Mouse (Mus musculus): ENCODE data around the gene St8sia6. TPM values are rescaled to one million over a fixed set of nuclear protein-coding genes. Genes with fewer than 3 reads are reported as not detected.

St8sia6 gene
- polyA plus RNA-seq, 1 experiment from 2014 or later, result 0.72 TPM

DNA sequence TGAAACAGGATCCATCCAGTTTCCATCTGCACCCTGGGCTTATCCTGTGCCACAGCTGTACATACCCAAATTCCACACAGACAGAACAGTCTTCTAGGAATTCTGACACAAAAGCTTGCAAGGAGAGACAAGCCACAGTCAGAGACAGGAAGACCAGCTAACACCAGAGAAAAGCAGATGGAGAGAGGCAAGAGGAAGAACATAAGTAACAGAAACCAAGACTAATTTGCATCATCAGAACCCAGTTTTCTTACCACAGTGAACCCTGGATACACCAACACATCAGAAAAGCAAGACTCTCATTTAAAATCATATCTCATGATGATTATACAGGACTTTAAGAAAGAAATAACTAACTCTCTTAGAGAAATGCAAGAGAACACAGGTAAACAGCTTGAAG lies 16.8 kb downstream of the St8sia6 start:
- Histone ChIP-seq H3K27me3 (replicated peaks; ENCODE audit: control insufficient read depth, insufficient read depth, low read length) (no peaks in the 10 kb centered on the region), H3K4me3 (ENCODE audit: low read depth, low read length) (no peak overlapping the region)
- DNase-seq (ENCODE audit: low spot score), result no peak

DNA sequence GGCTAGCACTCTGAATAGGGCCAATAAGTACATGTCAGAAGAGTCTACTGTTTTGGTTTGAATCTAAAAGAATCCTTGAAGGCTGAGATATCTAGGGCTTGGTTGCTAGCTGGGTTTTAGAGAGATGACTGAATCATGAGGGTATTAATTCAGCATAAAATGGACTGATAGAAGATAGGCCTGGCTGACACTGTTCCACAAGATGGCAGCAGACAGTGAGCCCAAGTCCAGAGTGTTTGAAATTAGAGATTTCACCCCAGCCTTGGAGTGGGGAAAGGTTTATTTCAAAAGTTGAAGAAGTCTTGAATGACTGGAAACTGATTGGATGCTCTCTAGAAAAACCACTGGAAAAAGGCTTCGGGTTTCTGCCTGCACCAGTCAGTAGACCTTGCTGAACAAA lies 17.4 kb downstream of the St8sia6 start:
- DNase-seq (ENCODE audit: low spot score) (no peak), ATAC-seq (replicated peaks; ENCODE audit: low FRiP score, low TSS enrichment, low read depth) (no peak)
- Histone ChIP-seq H3K9ac (ENCODE audit: low read length) (no peak overlapping the region), H3K4me1 (replicated peaks; ENCODE audit: control insufficient read depth, insufficient read depth, low read length) (no peaks in the 10 kb centered on the region), H3K4me2 (ENCODE audit: low read length) (no peak overlapping the region), H3K27ac (ENCODE audit: low read depth) (no peak overlapping the region), H3K9me3 (ENCODE audit: control insufficient read depth, low read length) (no peaks in the 10 kb centered on the region), H3K4me3 (ENCODE audit: low read depth, low read length) (no peak overlapping the region), H3K27me3 (replicated peaks; ENCODE audit: control insufficient read depth, insufficient read depth, low read length) (no peaks in the 10 kb centered on the region), H3K36me3 (ENCODE audit: control insufficient read depth, insufficient read depth, low read length) (no peaks in the 10 kb centered on the region)
- WGBS, result 77% methylated on average over 1 of the region's 1 CpGs

More for the DNA sequence above, 16.8 kb downstream of the St8sia6 start:
- Histone ChIP-seq H3K4me1 (replicated peaks; ENCODE audit: control insufficient read depth, insufficient read depth, low read length) (no peaks in the 10 kb centered on the region), H3K36me3 (ENCODE audit: control insufficient read depth, insufficient read depth, low read length) (no peaks in the 10 kb centered on the region), H3K4me2 (ENCODE audit: low read length) (no peak overlapping the region), H3K9ac (ENCODE audit: low read length) (no peak overlapping the region), H3K9me3 (ENCODE audit: control insufficient read depth, low read length) (no peaks in the 10 kb centered on the region), H3K27ac (ENCODE audit: low read depth) (no peak overlapping the region)
- no peak for ATAC-seq (replicated peaks; ENCODE audit: low FRiP score, low TSS enrichment, low read depth)

DNA sequence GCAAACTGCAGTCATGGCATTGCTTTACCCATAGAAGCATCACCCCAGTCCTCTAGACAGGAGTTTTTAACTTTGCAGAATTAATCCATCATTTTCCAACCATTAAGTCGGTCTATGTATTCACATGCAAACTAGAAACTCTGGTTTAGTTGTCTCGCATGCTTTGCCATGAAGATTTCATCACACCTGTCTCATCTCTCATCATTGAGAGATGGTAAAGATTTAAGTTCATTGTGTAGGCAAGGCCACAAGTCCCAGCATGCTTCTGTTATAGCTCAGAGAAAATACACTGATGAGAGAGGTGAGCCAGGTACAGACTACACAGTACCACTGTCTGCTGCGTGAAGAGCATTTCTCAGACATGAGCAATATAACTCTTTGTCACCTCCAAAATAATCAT lies 18.8 kb downstream of the St8sia6 start:
- WGBS, result 89% methylated on average over 3 of the region's 3 CpGs
- H3K27ac ChIP-seq (ENCODE audit: low read depth), result no peak overlapping the region
- DNase-seq (ENCODE audit: low spot score), result no peak

DNA sequence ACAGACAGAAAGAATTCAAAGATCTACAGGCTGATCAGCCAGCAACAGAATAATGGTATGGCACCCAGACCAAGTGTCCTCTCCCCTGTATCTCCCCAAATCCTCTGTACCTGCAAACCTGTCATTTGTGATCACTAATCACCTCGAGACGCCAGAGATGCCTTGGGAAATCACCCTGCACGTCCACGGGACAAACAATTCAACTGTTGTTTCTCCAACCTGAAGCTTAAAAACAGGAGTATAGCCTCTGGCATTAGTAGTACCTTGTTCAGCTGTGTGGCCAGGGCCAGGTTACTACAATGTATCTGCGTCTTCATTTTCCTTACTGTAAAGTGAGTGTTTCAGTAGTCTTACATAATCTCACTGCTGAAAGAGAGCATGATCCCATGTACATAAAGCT lies 25.3 kb downstream of the St8sia6 start:
- H3K9ac ChIP-seq (ENCODE audit: low read length), result no peak overlapping the region
- DNase-seq (ENCODE audit: low spot score), result no peak
- WGBS, result 75% methylated on average over 5 of the region's 5 CpGs
- no peaks in the 10 kb centered on the region for H3K36me3 ChIP-seq (ENCODE audit: control insufficient read depth, insufficient read depth, low read length)
- H3K27me3 ChIP-seq (replicated peaks; ENCODE audit: control insufficient read depth, insufficient read depth, low read length), result no peaks in the 10 kb centered on the region
- ATAC-seq (replicated peaks; ENCODE audit: low FRiP score, low TSS enrichment, low read depth), result no peak
- no peaks in the 10 kb centered on the region for H3K9me3 ChIP-seq (ENCODE audit: control insufficient read depth, low read length)
- no peaks in the 10 kb centered on the region for H3K4me1 ChIP-seq (replicated peaks; ENCODE audit: control insufficient read depth, insufficient read depth, low read length)
- H3K4me3 ChIP-seq (ENCODE audit: low read depth, low read length), result no peak overlapping the region
- no peak overlapping the region for H3K4me2 ChIP-seq (ENCODE audit: low read length)
- H3K27ac ChIP-seq (ENCODE audit: low read depth), result no peak overlapping the region

More for the DNA sequence above, 18.8 kb downstream of the St8sia6 start:
- H3K4me2 ChIP-seq (ENCODE audit: low read length), result no peak overlapping the region
- H3K9ac ChIP-seq (ENCODE audit: low read length), result no peak overlapping the region
- no peaks in the 10 kb centered on the region for H3K4me1 ChIP-seq (replicated peaks; ENCODE audit: control insufficient read depth, insufficient read depth, low read length)
- no peak for ATAC-seq (replicated peaks; ENCODE audit: low FRiP score, low TSS enrichment, low read depth)
- H3K27me3 ChIP-seq (replicated peaks; ENCODE audit: control insufficient read depth, insufficient read depth, low read length), result no peaks in the 10 kb centered on the region
- H3K4me3 ChIP-seq (ENCODE audit: low read depth, low read length), result no peak overlapping the region
- no peaks in the 10 kb centered on the region for H3K36me3 ChIP-seq (ENCODE audit: control insufficient read depth, insufficient read depth, low read length)
- H3K9me3 ChIP-seq (ENCODE audit: control insufficient read depth, low read length), result no peaks in the 10 kb centered on the region

DNA sequence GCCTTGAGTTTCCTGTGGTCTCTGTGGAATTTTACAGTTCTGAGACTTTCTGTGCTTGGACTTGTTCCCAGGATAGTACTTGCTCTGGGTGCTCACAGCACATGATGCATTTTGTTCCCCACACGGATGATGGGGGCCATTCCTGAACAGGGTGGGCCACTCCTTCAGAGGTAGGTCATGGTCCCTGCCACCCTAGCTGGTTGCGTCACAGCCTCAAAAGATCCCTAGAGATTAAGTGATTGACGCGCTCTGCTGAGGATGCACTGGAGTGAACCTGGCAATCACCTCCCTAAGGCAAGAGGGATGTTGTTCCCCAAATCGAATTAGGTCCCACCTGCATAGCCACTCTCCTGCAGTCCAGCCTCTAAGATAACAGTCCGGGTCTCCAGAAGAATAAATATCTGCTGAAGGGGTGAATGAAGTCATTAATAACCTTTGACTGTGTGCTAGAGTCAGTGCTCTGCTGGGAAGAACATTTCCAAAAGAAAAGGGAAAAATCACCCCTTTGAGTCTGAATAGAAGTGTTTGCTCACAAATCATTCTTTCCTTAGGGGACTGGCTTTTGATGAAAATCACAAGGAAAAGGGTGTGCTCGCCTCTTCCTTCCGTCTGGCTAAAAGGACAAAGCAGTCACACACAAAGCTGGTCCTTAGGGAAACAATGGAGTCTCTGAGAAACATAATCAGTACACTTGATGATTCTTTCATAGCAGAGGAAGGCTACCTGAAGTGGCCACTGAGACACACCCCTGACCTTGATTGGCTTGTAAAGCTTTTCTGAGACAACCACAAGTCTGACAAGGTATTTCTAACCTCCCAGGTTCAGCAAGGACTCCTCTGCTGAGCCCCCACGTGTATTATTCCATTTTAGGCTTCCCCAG lies 26.1 kb downstream of the St8sia6 start:
- Histone ChIP-seq H3K4me3 (ENCODE audit: low read depth, low read length) (no peak overlapping the region), H3K27ac (ENCODE audit: low read depth) (no peak overlapping the region), H3K9ac (ENCODE audit: low read length) (no peak overlapping the region), H3K36me3 (ENCODE audit: control insufficient read depth, insufficient read depth, low read length) (no peaks in the 10 kb centered on the region), H3K4me2 (ENCODE audit: low read length) (no peak overlapping the region), H3K4me1 (replicated peaks; ENCODE audit: control insufficient read depth, insufficient read depth, low read length) (no peaks in the 10 kb centered on the region), H3K9me3 (ENCODE audit: control insufficient read depth, low read length) (no peaks in the 10 kb centered on the region), H3K27me3 (replicated peaks; ENCODE audit: control insufficient read depth, insufficient read depth, low read length) (no peaks in the 10 kb centered on the region)
- 66% methylated on average over 9 of the region's 9 CpGs for WGBS
- DNase-seq (ENCODE audit: low spot score) (no peak), ATAC-seq (replicated peaks; ENCODE audit: low FRiP score, low TSS enrichment, low read depth) (no peak)

DNA sequence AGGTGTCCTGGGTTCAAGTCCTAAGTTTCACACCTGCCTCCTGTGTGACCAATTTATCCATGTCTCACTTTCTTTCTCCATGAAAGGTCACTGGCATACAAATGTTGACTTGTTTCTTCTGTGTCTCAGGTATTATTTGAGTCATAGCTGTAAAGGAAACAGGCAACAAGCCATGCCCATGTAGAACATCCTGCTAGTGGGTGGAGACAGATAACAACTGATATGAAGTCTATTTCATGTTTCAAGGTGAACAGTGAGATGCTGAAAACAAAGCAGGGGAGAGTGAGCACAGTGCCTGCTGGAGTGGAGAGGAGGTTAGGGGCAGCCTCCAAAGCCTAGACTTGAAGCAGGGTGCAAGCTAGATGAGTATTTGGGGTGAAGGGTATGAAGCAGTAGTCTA lies 33.5 kb downstream of the St8sia6 start:
- Histone ChIP-seq H3K36me3 (ENCODE audit: control insufficient read depth, insufficient read depth, low read length) (no peaks in the 10 kb centered on the region), H3K9ac (ENCODE audit: low read length) (no peak overlapping the region), H3K27me3 (replicated peaks; ENCODE audit: control insufficient read depth, insufficient read depth, low read length) (no peaks in the 10 kb centered on the region), H3K4me3 (ENCODE audit: low read depth, low read length) (no peak overlapping the region), H3K4me2 (ENCODE audit: low read length) (no peak overlapping the region), H3K27ac (ENCODE audit: low read depth) (no peak overlapping the region), H3K9me3 (ENCODE audit: control insufficient read depth, low read length) (no peaks in the 10 kb centered on the region), H3K4me1 (replicated peaks; ENCODE audit: control insufficient read depth, insufficient read depth, low read length) (no peaks in the 10 kb centered on the region)
- ATAC-seq (replicated peaks; ENCODE audit: low FRiP score, low TSS enrichment, low read depth) (no peak), DNase-seq (ENCODE audit: low spot score) (no peak)

DNA sequence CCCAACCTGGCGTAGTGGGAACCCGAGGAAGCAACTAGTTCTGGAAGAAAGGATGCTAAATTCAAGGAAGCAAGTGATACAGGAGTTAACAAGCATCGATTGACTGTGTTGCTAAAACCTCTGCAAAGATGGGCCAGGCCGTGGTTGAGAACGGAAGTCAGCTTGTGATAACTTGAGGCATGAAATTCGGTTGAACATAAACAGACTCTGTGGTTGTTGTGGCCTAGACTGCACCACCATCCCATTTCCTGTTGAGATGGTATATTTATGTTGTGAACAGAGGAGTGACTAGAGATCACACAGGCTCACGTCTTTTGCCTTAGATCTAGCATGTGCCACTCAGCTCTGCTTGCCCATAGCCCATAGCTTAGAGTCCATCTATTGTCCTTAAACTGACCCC lies 36.5 kb downstream of the St8sia6 start:
- Histone ChIP-seq H3K4me3 (ENCODE audit: low read depth, low read length) (no peak overlapping the region), H3K4me2 (ENCODE audit: low read length) (no peak overlapping the region), H3K9ac (ENCODE audit: low read length) (no peak overlapping the region), H3K27ac (ENCODE audit: low read depth) (no peak overlapping the region), H3K27me3 (replicated peaks; ENCODE audit: control insufficient read depth, insufficient read depth, low read length) (no peaks in the 10 kb centered on the region), H3K36me3 (ENCODE audit: control insufficient read depth, insufficient read depth, low read length) (no peaks in the 10 kb centered on the region), H3K4me1 (replicated peaks; ENCODE audit: control insufficient read depth, insufficient read depth, low read length) (no peaks in the 10 kb centered on the region), H3K9me3 (ENCODE audit: control insufficient read depth, low read length) (no peaks in the 10 kb centered on the region)
- WGBS, result 75% methylated on average over 7 of the region's 7 CpGs
- DNase-seq (ENCODE audit: low spot score), result no peak
- no peak for ATAC-seq (replicated peaks; ENCODE audit: low FRiP score, low TSS enrichment, low read depth)

DNA sequence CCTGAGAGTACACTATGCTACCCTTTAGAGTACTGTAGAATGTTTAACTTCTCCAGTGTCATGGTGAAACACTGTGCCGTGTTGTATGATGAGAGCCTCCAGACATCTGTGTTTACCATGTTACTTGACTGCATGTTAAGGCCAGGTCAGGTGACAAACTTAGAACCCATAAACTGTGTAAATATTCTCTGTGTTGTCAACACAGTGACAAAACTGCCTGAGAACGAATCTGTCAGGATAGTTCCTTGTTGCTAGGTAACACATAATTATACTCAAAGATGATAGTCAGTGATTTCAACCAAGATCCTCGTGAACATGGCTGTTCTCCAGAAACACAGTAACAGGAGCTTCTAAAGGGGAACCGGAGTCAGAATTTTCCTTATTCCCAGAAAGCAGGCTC lies 38.1 kb downstream of the St8sia6 start:
- Histone ChIP-seq H3K9ac (ENCODE audit: low read length) (no peak overlapping the region), H3K9me3 (ENCODE audit: control insufficient read depth, low read length) (no peaks in the 10 kb centered on the region), H3K36me3 (ENCODE audit: control insufficient read depth, insufficient read depth, low read length) (no peaks in the 10 kb centered on the region), H3K4me1 (replicated peaks; ENCODE audit: control insufficient read depth, insufficient read depth, low read length) (no peaks in the 10 kb centered on the region), H3K4me2 (ENCODE audit: low read length) (no peak overlapping the region), H3K27ac (ENCODE audit: low read depth) (no peak overlapping the region), H3K4me3 (ENCODE audit: low read depth, low read length) (no peak overlapping the region), H3K27me3 (replicated peaks; ENCODE audit: control insufficient read depth, insufficient read depth, low read length) (no peaks in the 10 kb centered on the region)
- WGBS, result 67% methylated on average over 4 of the region's 4 CpGs
- DNase-seq (ENCODE audit: low spot score), result no peak
- no peak for ATAC-seq (replicated peaks; ENCODE audit: low FRiP score, low TSS enrichment, low read depth)

DNA sequence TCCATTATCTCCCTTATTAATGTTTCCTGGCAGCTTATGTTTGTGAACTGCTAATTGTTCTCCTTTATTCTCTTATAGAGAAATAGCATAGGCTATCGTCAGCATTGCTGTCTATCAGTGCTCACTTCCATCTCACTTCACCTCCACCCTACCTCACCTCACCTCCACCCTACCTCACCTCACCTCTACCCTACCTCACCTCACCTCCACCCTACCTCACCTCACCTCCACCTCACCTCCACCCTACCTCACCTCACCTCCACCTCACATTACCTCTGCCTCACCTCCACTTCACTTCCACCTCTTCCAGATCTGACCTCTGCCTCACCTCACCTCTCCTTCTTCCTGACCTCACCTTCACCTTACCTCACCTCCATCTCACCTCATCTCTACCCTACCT lies 42.2 kb downstream of the St8sia6 start:
- no peaks in the 10 kb centered on the region for H3K9me3 ChIP-seq (ENCODE audit: control insufficient read depth, low read length)
- no peak overlapping the region for H3K4me3 ChIP-seq (ENCODE audit: low read depth, low read length)
- 73% methylated on average over 1 of the region's 1 CpGs for WGBS
- H3K9ac ChIP-seq (ENCODE audit: low read length), result no peak overlapping the region
- H3K4me2 ChIP-seq (ENCODE audit: low read length), result no peak overlapping the region
- H3K4me1 ChIP-seq (replicated peaks; ENCODE audit: control insufficient read depth, insufficient read depth, low read length), result no peaks in the 10 kb centered on the region
- H3K27ac ChIP-seq (ENCODE audit: low read depth), result no peak overlapping the region
- H3K36me3 ChIP-seq (ENCODE audit: control insufficient read depth, insufficient read depth, low read length), result no peaks in the 10 kb centered on the region
- ATAC-seq (replicated peaks; ENCODE audit: low FRiP score, low TSS enrichment, low read depth) (no peak), DNase-seq (ENCODE audit: low spot score) (no peak)
- H3K27me3 ChIP-seq (replicated peaks; ENCODE audit: control insufficient read depth, insufficient read depth, low read length), result no peaks in the 10 kb centered on the region

Measured in intestine, embryonic 14.5 days (tissue).